Mouse (Mus musculus) liver, embryonic 12.5 days (tissue): ENCODE data around the gene B3galt4. TPM values are rescaled to one million over a fixed set of nuclear protein-coding genes. Genes with fewer than 3 reads are reported as not detected.

Experiments
- ATAC-seq: fragments of 200-750 bp; cut with Nextera tagmentation; 2 replicates; pipeline ENCODE4 v1.8.0; 2017; ENCODE audit warnings: moderate number of reproducible peaks, mild to moderate bottlenecking, moderate library complexity
- H3K27ac ChIP-seq: fragments of 300-500 bp; sonication (generic); 2 replicates; pipeline ENCODE4 v1.5.1; 2016; ENCODE audit warnings: mild to moderate bottlenecking
- H3K27me3 ChIP-seq: fragments of 300-500 bp; sonication (generic); replicated peaks from 2 replicates; pipeline ENCODE4 v1.6.1; 2016; ENCODE audit warnings: mild to moderate bottlenecking, moderate library complexity
- H3K36me3 ChIP-seq: fragments of 300-500 bp; sonication (generic); 2 replicates; pipeline ENCODE4 v1.6.1; 2016; ENCODE audit warnings: mild to moderate bottlenecking, moderate library complexity
- H3K4me1 ChIP-seq: fragments of 300-500 bp; sonication (generic); 2 replicates; pipeline ENCODE4 v1.6.1; 2016
- H3K4me2 ChIP-seq: fragments of 300-500 bp; sonication (generic); 2 replicates; pipeline ENCODE4 v1.6.1; 2016; ENCODE audit warnings: mild to moderate bottlenecking, moderate library complexity
- H3K4me3 ChIP-seq: fragments of 300-500 bp; sonication (generic); 2 replicates; pipeline ENCODE4 v1.5.1; 2016; ENCODE audit warnings: mild to moderate bottlenecking, moderate library complexity
- H3K9ac ChIP-seq: fragments of 300-500 bp; sonication (generic); 2 replicates; pipeline ENCODE4 v1.6.1; 2016; ENCODE audit warnings: mild to moderate bottlenecking, moderate library complexity
- H3K9me3 ChIP-seq: fragments of 300-500 bp; sonication (generic); replicated peaks from 2 replicates; pipeline ENCODE4 v1.6.1; 2016; ENCODE audit warnings: mild to moderate bottlenecking, moderate library complexity
- whole genome bisulfite sequencing: fragments of 180-500 bp; shearing (Covaris S2); methylation state at CpG from one replicate; pipeline ENCODE4 v1.1.7; 2016; ENCODE audit not compliant: insufficient replicate concordance; 5-methylcytosine and 5-hydroxymethylcytosine counted together
- polyA plus RNA-seq: library from polyadenylated mRNA; unstranded; fragments of >200 nt; fragmentation: Nextera tagmentation; extraction: Ambion mirVana; gene quantifications from 2 replicates; pipeline ENCODE4 v1.2.1, GENCODE M21; 2016

The B3galt4 gene
- polyA plus RNA-seq, 1 experiment from 2014 or later = 2.6 TPM

GRCm38 (mm10) chr17:33915671-33916250 is 35.5 kb downstream of the B3galt4 start, which contains the start of the genes Tapbp and Zbtb22:
Gene Tapbp (plus strand): TSS chr17:33915899.
Gene Zbtb22 (plus strand): TSS chr17:33915904.
- peak within 1 kb of the TSS; percentile 74 for H3K4me3 ChIP-seq
- H3K9ac ChIP-seq = peak within 1 kb of the TSS; percentile 82
- H3K9me3 ChIP-seq = peaks cover 18% of the 10 kb centered on the region
- WGBS = under 1% methylated on average over 33 of the region's 34 CpGs
- peaks cover 64% of the 10 kb centered on the region for H3K36me3 ChIP-seq
- ATAC-seq = peak; percentile 86
- H3K27me3 ChIP-seq = no peaks in the 10 kb centered on the region
- peak within 1 kb of the TSS; percentile 97 for H3K4me2 ChIP-seq
- H3K4me1 ChIP-seq = peaks cover 65% of the 10 kb centered on the region
- peak within 1 kb of the TSS; percentile 87 for H3K27ac ChIP-seq

GRCm38 (mm10) chr17:33914969-33915391 is 36.3 kb downstream of the B3galt4 start:
- peak overlapping the region; percentile 82 for H3K9ac ChIP-seq
- ATAC-seq = no peak
- H3K27ac ChIP-seq = peak overlapping the region; percentile 87
- H3K9me3 ChIP-seq = peaks cover 18% of the 10 kb centered on the region
- peak overlapping the region; percentile 97 for H3K4me2 ChIP-seq
- H3K4me3 ChIP-seq = peak overlapping the region; percentile 74
- H3K36me3 ChIP-seq = peaks cover 68% of the 10 kb centered on the region
- H3K27me3 ChIP-seq = no peaks in the 10 kb centered on the region
- peaks cover 70% of the 10 kb centered on the region for H3K4me1 ChIP-seq
- WGBS = 71% methylated on average over 13 of the region's 13 CpGs

DNA sequence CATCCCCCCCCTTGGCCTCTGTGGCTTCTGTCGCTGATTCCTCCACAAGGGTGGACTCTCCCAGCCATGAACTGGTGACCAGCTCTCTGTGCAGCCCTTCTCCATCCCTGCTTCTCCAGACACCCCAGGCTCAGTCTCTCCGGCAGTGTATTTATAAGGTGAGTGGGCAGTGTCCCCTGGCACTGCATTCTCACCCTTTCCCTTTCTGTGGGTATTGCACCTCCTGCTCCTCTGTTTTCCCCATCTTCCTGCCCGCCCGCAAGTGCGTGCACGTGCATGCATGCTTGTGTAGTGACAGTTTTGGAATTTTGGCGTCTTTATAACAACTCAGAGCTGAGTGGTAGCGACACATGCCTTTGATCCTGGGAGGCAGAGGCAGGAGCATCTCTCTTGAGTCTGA is 37.4 kb downstream of the B3galt4 start:
- Histone ChIP-seq H3K4me2 (no peak overlapping the region), H3K4me3 (no peak overlapping the region), H3K9ac (no peak overlapping the region), H3K9me3 (peaks cover 18% of the 10 kb centered on the region), H3K27me3 (no peaks in the 10 kb centered on the region), H3K4me1 (peaks cover 66% of the 10 kb centered on the region), H3K27ac (0 out of 2 replicates have a peak overlapping the region, but pooled peaks have one; percentile 7), H3K36me3 (peaks cover 68% of the 10 kb centered on the region)
- ATAC-seq = no peak
- 84% methylated on average over 8 of the region's 8 CpGs for WGBS

- WGBS = 85% methylated on average over 10 of the region's 10 CpGs
- Histone ChIP-seq H3K27me3 (no peaks in the 10 kb centered on the region), H3K9me3 (peaks cover 16% of the 10 kb centered on the region), H3K27ac (peak overlapping the region; percentile 7; the same call in 1 of the 2 replicates), H3K36me3 (peaks cover 65% of the 10 kb centered on the region), H3K4me2 (no peak overlapping the region), H3K4me3 (no peak overlapping the region), H3K9ac (no peak overlapping the region), H3K4me1 (peaks cover 66% of the 10 kb centered on the region)
- no peak for ATAC-seq
Measured at GRCm38 (mm10) chr17:33913264-33913663, 38.0 kb downstream of the B3galt4 start.

DNA sequence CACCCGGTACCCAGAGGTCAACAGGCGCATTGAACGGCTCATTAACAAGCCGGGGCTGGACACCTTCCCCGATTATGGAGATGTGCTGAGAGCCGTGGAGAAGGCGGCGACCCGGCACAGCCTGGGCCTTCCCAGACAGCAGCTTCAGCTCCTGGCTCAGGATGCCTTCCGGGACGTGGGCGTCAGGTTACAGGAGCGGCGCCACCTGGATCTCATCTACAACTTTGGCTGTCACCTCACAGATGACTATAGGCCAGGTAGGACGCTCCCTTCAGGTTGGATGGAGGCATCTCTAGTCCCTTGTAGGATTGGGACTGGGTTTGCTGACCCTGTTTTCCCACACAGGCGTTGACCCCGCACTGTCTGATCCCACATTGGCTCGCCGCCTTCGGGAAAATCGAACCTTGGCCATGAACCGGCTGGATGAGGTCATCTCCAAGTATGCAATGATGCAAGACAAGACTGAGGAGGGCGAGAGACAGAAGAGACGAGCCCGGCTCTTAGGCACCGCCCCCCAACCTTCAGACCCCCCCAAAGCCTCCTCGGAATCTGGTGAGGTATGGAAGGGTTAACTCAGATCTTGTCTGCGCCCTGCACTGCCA is 39.4 kb downstream of the B3galt4 start:
- no peak for ATAC-seq
- Histone ChIP-seq H3K9me3 (peaks cover 2% of the 10 kb centered on the region; the same call in 1 of the 2 replicates), H3K4me1 (peaks cover 65% of the 10 kb centered on the region), H3K9ac (no peak overlapping the region), H3K27ac (no peak overlapping the region), H3K4me3 (no peak overlapping the region), H3K4me2 (no peak overlapping the region), H3K27me3 (no peaks in the 10 kb centered on the region), H3K36me3 (peaks cover 51% of the 10 kb centered on the region)
- WGBS = 92% methylated on average over 28 of the region's 28 CpGs

GRCm38 (mm10) chr17:33911052-33911812 is 40.1 kb downstream of the B3galt4 start:
- peaks cover 49% of the 10 kb centered on the region for H3K36me3 ChIP-seq
- H3K4me2 ChIP-seq = no peak overlapping the region
- H3K27me3 ChIP-seq = no peaks in the 10 kb centered on the region

DNA sequence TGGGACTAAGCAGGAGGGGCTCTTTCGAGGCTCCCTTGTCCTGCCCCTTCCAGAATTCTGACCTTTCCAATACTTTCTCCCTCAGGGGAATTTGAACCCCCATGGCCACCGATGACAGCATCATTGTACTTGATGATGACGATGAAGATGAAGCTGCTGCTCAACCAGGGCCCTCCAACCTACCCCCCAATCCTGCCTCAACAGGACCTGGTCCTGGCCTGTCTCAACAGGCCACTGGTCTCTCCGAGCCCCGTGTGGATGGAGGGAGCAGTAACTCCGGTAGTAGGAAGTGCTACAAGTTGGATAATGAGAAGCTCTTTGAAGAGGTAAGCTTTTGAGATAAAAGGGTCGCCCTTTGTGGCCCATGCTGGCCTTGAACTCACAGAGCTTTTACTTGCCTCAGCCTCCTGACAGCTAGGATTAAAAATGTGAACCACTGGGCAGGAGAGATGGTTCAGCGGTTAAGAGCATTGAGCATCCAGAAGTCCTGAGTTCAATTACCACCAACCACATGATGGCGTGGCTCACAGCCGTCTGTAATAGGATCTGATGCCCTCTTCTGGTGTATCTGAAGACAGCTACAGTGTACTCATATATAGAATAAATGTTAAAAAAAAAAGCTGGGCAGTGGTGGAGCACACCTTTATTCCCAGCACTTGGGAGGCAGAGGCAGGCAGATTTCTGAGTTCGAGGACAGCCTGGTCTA is 40.8 kb downstream of the B3galt4 start:
- peaks cover 49% of the 10 kb centered on the region for H3K36me3 ChIP-seq
- H3K9me3 ChIP-seq = no peaks in the 10 kb centered on the region
- no peak for ATAC-seq
- H3K27ac ChIP-seq = peak overlapping the region; percentile 91
- H3K4me2 ChIP-seq = peak overlapping the region; percentile 98
- no peaks in the 10 kb centered on the region for H3K27me3 ChIP-seq
- H3K4me1 ChIP-seq = peaks cover 59% of the 10 kb centered on the region
- peak overlapping the region; percentile 90 for H3K9ac ChIP-seq
- 44% methylated on average over 11 of the region's 11 CpGs for WGBS
- peak overlapping the region; percentile 80 for H3K4me3 ChIP-seq

More at GRCm38 (mm10) chr17:33911052-33911812, 40.1 kb downstream of the B3galt4 start:
- Histone ChIP-seq H3K9ac (no peak overlapping the region), H3K9me3 (no peaks in the 10 kb centered on the region), H3K4me1 (peaks cover 59% of the 10 kb centered on the region), H3K4me3 (no peak overlapping the region), H3K27ac (no peak overlapping the region; the same call in 1 of the 2 replicates)
- 85% methylated on average over 31 of the region's 31 CpGs for WGBS
- ATAC-seq = no peak

GRCm38 (mm10) chr17:33909869-33910250 is 41.4 kb downstream of the B3galt4 start:
- under 1% methylated on average over 14 of the region's 14 CpGs for WGBS
- Histone ChIP-seq H3K4me1 (peaks cover 56% of the 10 kb centered on the region), H3K9me3 (no peaks in the 10 kb centered on the region), H3K9ac (peak overlapping the region; percentile 90), H3K27me3 (no peaks in the 10 kb centered on the region), H3K4me3 (peak overlapping the region; percentile 80), H3K4me2 (peak overlapping the region; percentile 98), H3K27ac (peak overlapping the region; percentile 91), H3K36me3 (peaks cover 45% of the 10 kb centered on the region)
- ATAC-seq = no peak

DNA sequence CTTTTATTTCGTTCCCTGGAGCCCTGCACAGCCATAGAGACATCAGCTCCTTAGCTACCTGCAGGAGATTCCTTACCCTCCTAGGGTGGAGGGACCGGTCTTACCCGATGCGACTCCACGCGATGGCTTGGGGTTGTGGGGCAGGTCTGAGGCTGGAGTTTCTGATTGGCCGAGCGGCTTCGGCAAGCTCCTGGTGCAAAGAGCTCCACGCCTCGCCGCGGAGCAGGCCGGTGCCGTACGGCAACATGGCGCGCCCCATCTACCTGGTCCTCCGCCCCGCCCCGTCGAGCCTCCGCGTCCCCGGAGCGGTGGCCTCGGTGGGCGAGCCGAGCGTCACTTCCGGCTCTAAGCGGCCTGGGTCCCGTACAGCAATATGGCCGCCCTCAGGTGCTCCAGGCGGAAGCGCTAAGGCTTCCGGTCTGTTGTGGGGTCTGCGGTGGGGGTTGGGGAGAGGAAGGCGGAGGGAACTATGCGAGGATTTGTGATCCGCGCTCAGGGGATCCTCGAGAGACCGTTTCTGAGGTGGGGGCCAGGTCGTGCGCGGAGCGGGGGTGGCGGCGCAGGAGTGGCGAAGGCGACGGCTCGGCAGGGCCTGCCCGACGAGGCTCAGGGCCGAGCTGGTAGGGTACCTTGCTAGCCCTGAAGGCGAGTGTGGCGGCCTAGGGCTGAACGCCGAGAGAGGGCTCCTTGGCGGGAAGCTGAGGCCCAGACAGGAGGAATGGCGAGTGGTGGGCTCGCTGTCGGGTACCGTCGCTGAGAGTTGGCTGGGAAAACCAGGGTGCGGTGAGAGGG is 42.0 kb downstream of the B3galt4 start, which contains the start of gene Daxx:
Gene Daxx (plus strand): TSS at position 338 of the 792 bp plus-strand sequence.
- Histone ChIP-seq H3K4me2 (peak within 1 kb of the TSS; percentile 98), H3K4me3 (peak within 1 kb of the TSS; percentile 80), H3K36me3 (peaks cover 39% of the 10 kb centered on the region), H3K4me1 (peaks cover 55% of the 10 kb centered on the region), H3K9me3 (no peaks in the 10 kb centered on the region), H3K27me3 (no peaks in the 10 kb centered on the region), H3K27ac (peak within 1 kb of the TSS; percentile 91), H3K9ac (peak within 1 kb of the TSS; percentile 90)
- peak; percentile 93 for ATAC-seq
- WGBS = under 1% methylated on average over 68 of the region's 68 CpGs

DNA sequence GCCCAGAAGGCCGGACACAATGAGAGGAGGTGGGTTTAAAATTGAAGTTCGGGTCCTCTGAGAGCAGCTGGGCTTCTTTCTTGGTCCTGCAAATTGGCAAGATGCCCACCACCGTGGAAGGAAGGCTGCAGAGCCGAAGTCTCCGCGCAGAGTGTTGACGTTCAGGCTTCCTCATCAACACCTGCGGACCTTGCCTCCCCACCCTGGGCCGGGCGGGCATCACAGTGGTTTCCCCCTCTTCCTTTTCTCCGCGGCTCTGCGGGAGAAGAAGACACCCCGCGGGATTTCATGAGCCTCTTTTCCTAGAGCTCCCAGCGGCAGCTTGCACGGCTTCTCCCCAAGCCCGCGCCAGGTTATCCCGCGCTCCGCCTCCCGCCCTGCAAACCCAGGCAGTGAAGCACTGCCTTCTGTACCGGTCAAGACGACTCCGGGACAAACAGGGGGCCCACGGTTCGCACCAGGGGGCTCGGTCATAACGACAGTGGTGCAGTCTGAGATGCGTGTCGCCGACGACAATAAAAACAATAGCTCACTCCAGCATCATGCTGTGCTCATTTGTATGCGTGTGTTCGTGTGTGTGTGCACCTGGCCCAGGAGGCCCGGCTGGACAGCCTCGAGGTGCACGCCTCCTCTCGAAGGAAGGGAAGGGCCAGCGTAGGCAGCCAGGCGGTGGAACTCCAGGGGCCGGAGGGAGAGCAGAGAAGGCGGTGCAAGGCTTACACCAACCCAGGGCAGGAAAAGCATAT is 42.8 kb downstream of the B3galt4 start:
- 1% methylated on average over 44 of the region's 44 CpGs for WGBS
- Histone ChIP-seq H3K27me3 (no peaks in the 10 kb centered on the region), H3K9ac (peak overlapping the region; percentile 90), H3K36me3 (peaks cover 32% of the 10 kb centered on the region), H3K4me1 (peaks cover 56% of the 10 kb centered on the region), H3K4me3 (peak overlapping the region; percentile 80), H3K9me3 (no peaks in the 10 kb centered on the region), H3K4me2 (peak overlapping the region; percentile 98), H3K27ac (peak overlapping the region; percentile 91)
- ATAC-seq = peak; percentile 58
